Mouse (Mus musculus): ENCODE data around the gene 4930452B06Rik. TPM values are rescaled to one million over a fixed set of nuclear protein-coding genes. Genes with fewer than 3 reads are reported as not detected.
"Not testable (repeated sequence)": the region's sequence is repeated elsewhere in the genome, so short reads cannot be mapped to it uniquely, and the experiment has no call there.

Gene 4930452B06Rik
- polyA plus RNA-seq, 1 experiment from 2014 or later: 12.3 TPM

- 88% methylated on average over 5 of the region's 5 CpGs for WGBS
- no peak for ATAC-seq (ENCODE audit: insufficient read depth, low FRiP score, low TSS enrichment)
- no peaks in the 10 kb centered on the region for H3K27me3 ChIP-seq (ENCODE audit: control insufficient read depth, insufficient read depth, low read length)
- H3K9me3 ChIP-seq (ENCODE audit: control insufficient read depth, low read length): no peaks in the 10 kb centered on the region
- H3K9ac ChIP-seq (ENCODE audit: low read length): no peak overlapping the region
- no peak for DNase-seq (ENCODE audit: low spot score)
- no peaks in the 10 kb centered on the region for H3K36me3 ChIP-seq (ENCODE audit: control insufficient read depth, insufficient read depth, low read length)
- no peaks in the 10 kb centered on the region for H3K4me1 ChIP-seq (ENCODE audit: control insufficient read depth, insufficient read depth, low read length)
- H3K4me2 ChIP-seq (ENCODE audit: low read depth): no peak overlapping the region
- H3K4me3 ChIP-seq (ENCODE audit: low read depth, low read length): no peak overlapping the region
- no peak overlapping the region for H3K27ac ChIP-seq (ENCODE audit: low read depth, low read length)
Measured at GRCm38 (mm10) chr14:8628406-8628805, 37.6 kb downstream of the 4930452B06Rik start.

GRCm38 (mm10) chr14:8627481-8627880 lies 38.6 kb downstream of the 4930452B06Rik start:
- ATAC-seq (ENCODE audit: insufficient read depth, low FRiP score, low TSS enrichment): no peak
- Histone ChIP-seq H3K36me3 (ENCODE audit: control insufficient read depth, insufficient read depth, low read length) (no peaks in the 10 kb centered on the region), H3K4me1 (ENCODE audit: control insufficient read depth, insufficient read depth, low read length) (no peaks in the 10 kb centered on the region), H3K27me3 (ENCODE audit: control insufficient read depth, insufficient read depth, low read length) (no peaks in the 10 kb centered on the region), H3K4me2 (ENCODE audit: low read depth) (no peak overlapping the region), H3K4me3 (ENCODE audit: low read depth, low read length) (no peak overlapping the region), H3K27ac (ENCODE audit: low read depth, low read length) (no peak overlapping the region), H3K9ac (ENCODE audit: low read length) (no peak overlapping the region), H3K9me3 (ENCODE audit: control insufficient read depth, low read length) (no peaks in the 10 kb centered on the region)
- no peak for DNase-seq (ENCODE audit: low spot score)
- 90% methylated on average over 4 of the region's 4 CpGs for WGBS

- H3K4me1 ChIP-seq (ENCODE audit: control insufficient read depth, insufficient read depth, low read length): no peaks in the 10 kb centered on the region
- 63% methylated on average over 6 of the region's 6 CpGs for WGBS
- no peak overlapping the region for H3K4me2 ChIP-seq (ENCODE audit: low read depth)
- ATAC-seq (ENCODE audit: insufficient read depth, low FRiP score, low TSS enrichment) (no peak), DNase-seq (ENCODE audit: low spot score) (no peak)
- H3K9me3 ChIP-seq (ENCODE audit: control insufficient read depth, low read length): no peaks in the 10 kb centered on the region
- no peak overlapping the region for H3K4me3 ChIP-seq (ENCODE audit: low read depth, low read length)
- H3K36me3 ChIP-seq (ENCODE audit: control insufficient read depth, insufficient read depth, low read length): no peaks in the 10 kb centered on the region
- no peak overlapping the region for H3K9ac ChIP-seq (ENCODE audit: low read length)
- no peaks in the 10 kb centered on the region for H3K27me3 ChIP-seq (ENCODE audit: control insufficient read depth, insufficient read depth, low read length)
- no peak overlapping the region for H3K27ac ChIP-seq (ENCODE audit: low read depth, low read length)
Measured at GRCm38 (mm10) chr14:8621164-8621563, 44.9 kb downstream of the 4930452B06Rik start.

- DNase-seq (ENCODE audit: low spot score): no peak
- no peak overlapping the region for H3K9ac ChIP-seq (ENCODE audit: low read length)
- no peaks in the 10 kb centered on the region for H3K27me3 ChIP-seq (ENCODE audit: control insufficient read depth, insufficient read depth, low read length)
- no peaks in the 10 kb centered on the region for H3K4me1 ChIP-seq (ENCODE audit: control insufficient read depth, insufficient read depth, low read length)
- H3K4me2 ChIP-seq (ENCODE audit: low read depth): no peak overlapping the region
- no peaks in the 10 kb centered on the region for H3K36me3 ChIP-seq (ENCODE audit: control insufficient read depth, insufficient read depth, low read length)
- no peak overlapping the region for H3K27ac ChIP-seq (ENCODE audit: low read depth, low read length)
- H3K9me3 ChIP-seq (ENCODE audit: control insufficient read depth, low read length): no peaks in the 10 kb centered on the region
- no peak for ATAC-seq (ENCODE audit: insufficient read depth, low FRiP score, low TSS enrichment)
- no peak overlapping the region for H3K4me3 ChIP-seq (ENCODE audit: low read depth, low read length)
- 88% methylated on average over 5 of the region's 5 CpGs for WGBS
Measured at GRCm38 (mm10) chr14:8620580-8620979, 45.5 kb downstream of the 4930452B06Rik start.

GRCm38 (mm10) chr14:8615636-8616035 lies 50.4 kb downstream of the 4930452B06Rik start:
- ATAC-seq (ENCODE audit: insufficient read depth, low FRiP score, low TSS enrichment): no peak
- 77% methylated on average over 7 of the region's 7 CpGs for WGBS

GRCm38 (mm10) chr14:8614430-8614829 lies 51.6 kb downstream of the 4930452B06Rik start:
- not testable (repeated sequence) for H3K36me3 ChIP-seq (ENCODE audit: control insufficient read depth, insufficient read depth, low read length); H3K4me3 ChIP-seq (ENCODE audit: low read depth, low read length); ATAC-seq (ENCODE audit: insufficient read depth, low FRiP score, low TSS enrichment); H3K9me3 ChIP-seq (ENCODE audit: control insufficient read depth, low read length); H3K4me2 ChIP-seq (ENCODE audit: low read depth); H3K27ac ChIP-seq (ENCODE audit: low read depth, low read length); H3K4me1 ChIP-seq (ENCODE audit: control insufficient read depth, insufficient read depth, low read length); H3K9ac ChIP-seq (ENCODE audit: low read length); DNase-seq (ENCODE audit: low spot score); H3K27me3 ChIP-seq (ENCODE audit: control insufficient read depth, insufficient read depth, low read length)
- 84% methylated on average over 1 of the region's 1 CpGs for WGBS

More at GRCm38 (mm10) chr14:8615636-8616035, 50.4 kb downstream of the 4930452B06Rik start:
- Histone ChIP-seq H3K27ac (ENCODE audit: low read depth, low read length) (no peak overlapping the region), H3K9me3 (ENCODE audit: control insufficient read depth, low read length) (no peaks in the 10 kb centered on the region), H3K36me3 (ENCODE audit: control insufficient read depth, insufficient read depth, low read length) (no peaks in the 10 kb centered on the region), H3K4me2 (ENCODE audit: low read depth) (no peak overlapping the region), H3K4me1 (ENCODE audit: control insufficient read depth, insufficient read depth, low read length) (peaks cover 2% of the 10 kb centered on the region; the same call in 1 of the 2 replicates), H3K27me3 (ENCODE audit: control insufficient read depth, insufficient read depth, low read length) (no peaks in the 10 kb centered on the region), H3K4me3 (ENCODE audit: low read depth, low read length) (no peak overlapping the region), H3K9ac (ENCODE audit: low read length) (no peak overlapping the region)
- DNase-seq (ENCODE audit: low spot score): no peak

- DNase-seq (ENCODE audit: low spot score) (no peak), ATAC-seq (ENCODE audit: insufficient read depth, low FRiP score, low TSS enrichment) (no peak)
- Histone ChIP-seq H3K4me3 (ENCODE audit: low read depth, low read length) (no peak overlapping the region), H3K27ac (ENCODE audit: low read depth, low read length) (no peak overlapping the region), H3K4me2 (ENCODE audit: low read depth) (no peak overlapping the region), H3K36me3 (ENCODE audit: control insufficient read depth, insufficient read depth, low read length) (no peaks in the 10 kb centered on the region), H3K9me3 (ENCODE audit: control insufficient read depth, low read length) (no peaks in the 10 kb centered on the region), H3K27me3 (ENCODE audit: control insufficient read depth, insufficient read depth, low read length) (no peaks in the 10 kb centered on the region), H3K4me1 (ENCODE audit: control insufficient read depth, insufficient read depth, low read length) (peaks cover 2% of the 10 kb centered on the region; the same call in 1 of the 2 replicates), H3K9ac (ENCODE audit: low read length) (no peak overlapping the region)
Measured at GRCm38 (mm10) chr14:8612080-8612479, 54.0 kb downstream of the 4930452B06Rik start.

GRCm38 (mm10) chr14:8610108-8610507 lies 55.9 kb downstream of the 4930452B06Rik start:
- peaks cover 2% of the 10 kb centered on the region; the same call in 1 of the 2 replicates for H3K4me1 ChIP-seq (ENCODE audit: control insufficient read depth, insufficient read depth, low read length)
- no peak for DNase-seq (ENCODE audit: low spot score)
- no peaks in the 10 kb centered on the region for H3K36me3 ChIP-seq (ENCODE audit: control insufficient read depth, insufficient read depth, low read length)
- no peaks in the 10 kb centered on the region for H3K27me3 ChIP-seq (ENCODE audit: control insufficient read depth, insufficient read depth, low read length)
- no peak overlapping the region for H3K4me3 ChIP-seq (ENCODE audit: low read depth, low read length)
- ATAC-seq (ENCODE audit: insufficient read depth, low FRiP score, low TSS enrichment): no peak
- H3K27ac ChIP-seq (ENCODE audit: low read depth, low read length): no peak overlapping the region
- WGBS: 86% methylated on average over 3 of the region's 3 CpGs
- no peak overlapping the region for H3K4me2 ChIP-seq (ENCODE audit: low read depth)
- no peaks in the 10 kb centered on the region for H3K9me3 ChIP-seq (ENCODE audit: control insufficient read depth, low read length)
- H3K9ac ChIP-seq (ENCODE audit: low read length): no peak overlapping the region

GRCm38 (mm10) chr14:8608559-8609171 lies 57.4 kb downstream of the 4930452B06Rik start:
- Histone ChIP-seq H3K27me3 (ENCODE audit: control insufficient read depth, insufficient read depth, low read length) (no peaks in the 10 kb centered on the region), H3K9ac (ENCODE audit: low read length) (no peak overlapping the region; the same call in 1 of the 2 replicates)
- ATAC-seq (ENCODE audit: insufficient read depth, low FRiP score, low TSS enrichment): no peak; the same call in 1 of the 2 replicates

More at GRCm38 (mm10) chr14:8608559-8609171, 57.4 kb downstream of the 4930452B06Rik start:
- Histone ChIP-seq H3K36me3 (ENCODE audit: control insufficient read depth, insufficient read depth, low read length) (no peaks in the 10 kb centered on the region), H3K9me3 (ENCODE audit: control insufficient read depth, low read length) (no peaks in the 10 kb centered on the region), H3K27ac (ENCODE audit: low read depth, low read length) (no peak overlapping the region), H3K4me1 (ENCODE audit: control insufficient read depth, insufficient read depth, low read length) (peaks cover 2% of the 10 kb centered on the region; the same call in 1 of the 2 replicates), H3K4me3 (ENCODE audit: low read depth, low read length) (no peak overlapping the region), H3K4me2 (ENCODE audit: low read depth) (no peak overlapping the region)
- DNase-seq (ENCODE audit: low spot score): peak; percentile 68
- WGBS: 9% methylated on average over 3 of the region's 3 CpGs
